ENCODE assay signal across 29 mouse cellular contexts in genomic region chr9:57922381-57922780, GRCm38 (mm10). TPM values are rescaled to one million over a fixed set of nuclear protein-coding genes. Genes with fewer than 3 reads are reported as not detected.
DNase-seq lines count a peak whose midpoint lies in the region; ATAC-seq and TF ChIP-seq lines count a peak whose summit lies in the region.
"Had no signal": no experiment of that assay in that cellular context is flagged by ENCODE, and none has a peak within 500 bp of the region (broad histone marks: within the 10 kb centered on the region; RNA-seq: fewer than 3 reads in every experiment).

No protein-coding gene starts in this region.

- H3K27me3 ChIP-seq in stomach, postnatal 0 days (ENCODE audit: control insufficient read depth, insufficient read depth, low read length): no peaks in the 10 kb centered on the region
- H3K27me3 ChIP-seq: CH12.LX; forebrain, embryonic 13.5 days; heart, embryonic 15.5 days; hindbrain, embryonic 13.5 days; intestine, embryonic 15.5 days; Patski had no signal

- no peak for ATAC-seq in cerebellum, adult (ENCODE audit: insufficient number of reproducible peaks, low FRiP score, low TSS enrichment)
- peak; percentile 68 for ATAC-seq in stomach, postnatal 0 days (ENCODE audit: low FRiP score, low TSS enrichment)
- ATAC-seq: forebrain, embryonic 13.5 days; forebrain, embryonic 16.5 days; hindbrain, embryonic 16.5 days; intestine, embryonic 15.5 days; Patski had no signal

- H3K9ac ChIP-seq in stomach, postnatal 0 days (ENCODE audit: low read length): no peak overlapping the region
- H3K9ac ChIP-seq: forebrain, embryonic 13.5 days; heart, embryonic 15.5 days; hindbrain, embryonic 13.5 days; intestine, embryonic 15.5 days had no signal

- 88% methylated on average over 5 of the region's 5 CpGs for WGBS in stomach, postnatal 0 days

- no peak overlapping the region for H3K4me2 ChIP-seq in stomach, postnatal 0 days (replicated peaks; ENCODE audit: low read depth)
- H3K4me2 ChIP-seq: forebrain, embryonic 13.5 days; heart, embryonic 11.5 days; heart, embryonic 15.5 days; hindbrain, embryonic 13.5 days; intestine, embryonic 15.5 days had no signal

- no peaks in the 10 kb centered on the region for H3K4me1 ChIP-seq in stomach, postnatal 0 days (replicated peaks; ENCODE audit: control insufficient read depth, insufficient read depth)
- H3K4me1 ChIP-seq: forebrain, embryonic 10.5 days; forebrain, embryonic 13.5 days; heart, embryonic 15.5 days; hindbrain, embryonic 10.5 days; hindbrain, embryonic 13.5 days; intestine, embryonic 15.5 days had no signal

- intact Hi-C loops in left cerebral cortex, adult 2 months (cut with DNase I): no loop called here

- peaks cover 27% of the 10 kb centered on the region for H3K36me3 ChIP-seq in stomach, postnatal 0 days (ENCODE audit: control insufficient read depth, insufficient read depth, low read length)

- no peaks in the 10 kb centered on the region for H3K9me3 ChIP-seq in stomach, postnatal 0 days (ENCODE audit: control insufficient read depth, low read length)
- H3K9me3 ChIP-seq: forebrain, embryonic 10.5 days; forebrain, embryonic 13.5 days; G1E; heart, embryonic 15.5 days; hindbrain, embryonic 10.5 days; hindbrain, embryonic 13.5 days; intestine, embryonic 15.5 days had no signal

- no peak for TF ChIP-seq CTCF in left cerebral cortex, adult 2 months (IDR thresholded peaks at IDR 0.05)
- TF ChIP-seq CTCF in stomach, postnatal 0 days (IDR thresholded peaks at IDR 0.05; ENCODE audit: low read depth): no peak

- H3K27ac ChIP-seq in left cerebral cortex, adult 2 months: 0 out of 2 replicates have a peak overlapping the region, but pooled peaks have one; percentile 19
- H3K27ac ChIP-seq in stomach, postnatal 0 days (replicated peaks): no peak overlapping the region
- H3K27ac ChIP-seq: forebrain, embryonic 10.5 days; forebrain, embryonic 13.5 days; heart, embryonic 15.5 days; hindbrain, embryonic 10.5 days; hindbrain, embryonic 13.5 days; intestine, embryonic 15.5 days had no signal

- H3K4me3 ChIP-seq in left cerebral cortex, adult 2 months: no peak overlapping the region
- no peak overlapping the region for H3K4me3 ChIP-seq in stomach, postnatal 0 days (ENCODE audit: low read depth, low read length)
- H3K4me3 ChIP-seq: forebrain, embryonic 10.5 days; forebrain, embryonic 13.5 days; heart, embryonic 15.5 days; hindbrain, embryonic 10.5 days; hindbrain, embryonic 13.5 days; intestine, embryonic 15.5 days had no signal

- TF ChIP-seq EP300 in stomach, postnatal 0 days (optimal IDR thresholded peaks at IDR 0.05): no peak

- peak; percentile 65 for DNase-seq in cerebellum, adult 11-12 months
- DNase-seq in cerebellum, adult 8-10 months: no peak
- DNase-seq in cerebellum, adult 9-10 months: peak; percentile 56
- no peak for DNase-seq in left cerebral cortex, adult 2 months (ENCODE audit: extremely low spot score in 1 of 2, low spot score in 2 of 2)
- no peak for DNase-seq in left cerebral cortex, adult 11 months (ENCODE audit: low spot score)
- DNase-seq in stomach, postnatal 0 days (ENCODE audit: low spot score): peak; percentile 41
- no peak for DNase-seq in lung, postnatal 14 days
- DNase-seq: adrenal gland, adult 2 months; adrenal gland, postnatal 14 days; B cell, adult 2 months; gastrocnemius, postnatal 10 days; gastrocnemius, postnatal 36 days; heart, postnatal 10 days; heart, postnatal 36 days; kidney, adult 11 months; kidney, adult 8-10 months had no signal

RNA-seq across cellular contexts. Expression of gene Ubl7, which starts 11.6 kb away (rescaled TPM):
- total RNA-seq in left cerebral cortex, adult 2 months (2021): 100 to 1,000 TPM; 101 to 109 TPM
- 93.1 and 94.6 TPM in 2 replicates for polyA plus RNA-seq in stomach, postnatal 0 days (2015; fragmentation: Nextera tagmentation; extraction: Ambion mirVana)

RNA-seq across cellular contexts. Expression of gene Sema7a, which starts 17.5 kb away (rescaled TPM):
- total RNA-seq in left cerebral cortex, adult 2 months (2021): 100 to 1,000 TPM; 151 to 160 TPM
- 0.68 and 1.0 TPM in 2 replicates for polyA plus RNA-seq in stomach, postnatal 0 days (2015; fragmentation: Nextera tagmentation; extraction: Ambion mirVana)
- total RNA-seq: G1E had no signal

Comparison
In these comparisons a context has a peak if more than half of its experiments do, and no peak if none do; other contexts are left out.
1. DNase-seq: peak in cerebellum, adult 11-12 months (single experiment), cerebellum, adult 9-10 months (single experiment) and stomach, postnatal 0 days (single experiment); none in cerebellum, adult 8-10 months (single experiment), left cerebral cortex, adult 2 months (0 of 2), left cerebral cortex, adult 11 months (single experiment) and lung, postnatal 14 days (single experiment).